Mouse (Mus musculus) liver, embryonic 13.5 days (tissue): ENCODE measurements at regions not wholly inside any gene's neighbourhood (a gene's known extent, or its start where the extent isn't known, plus 50 kb on each side); places are given as distances from the start of the nearest gene placed in this dataset.

Experiments used
- ATAC-seq: fragments of 200-750 bp; cut with Nextera tagmentation; 2 replicates; pipeline ENCODE4 v1.8.0; 2017; ENCODE audit warnings: low read depth, mild to moderate bottlenecking, moderate number of reproducible peaks, moderate library complexity
- DNase-seq: peaks from one replicate; pipeline ENCODE4 v3.0.0; 2022
- H3K27ac ChIP-seq: fragments of 300-500 bp; sonication (generic); 2 replicates; pipeline ENCODE4 v1.5.1; 2015; ENCODE audit warnings: moderate library complexity, mild to moderate bottlenecking, inconsistent platforms
- H3K27me3 ChIP-seq: fragments of 300-500 bp; sonication (generic); 2 replicates; pipeline ENCODE4 v1.6.1; 2015; ENCODE audit warnings: mild to moderate bottlenecking, inconsistent platforms
- H3K36me3 ChIP-seq: fragments of 300-500 bp; sonication (generic); 2 replicates; pipeline ENCODE4 v1.6.1; 2015; ENCODE audit warnings: mild to moderate bottlenecking, inconsistent platforms
- H3K4me1 ChIP-seq: fragments of 300-500 bp; sonication (generic); replicated peaks from 2 replicates; pipeline ENCODE4 v1.6.1; 2015; ENCODE audit warnings: inconsistent platforms
- H3K4me2 ChIP-seq: fragments of 300-500 bp; sonication (generic); 2 replicates; pipeline ENCODE4 v1.6.1; 2015; ENCODE audit warnings: inconsistent platforms, mild to moderate bottlenecking, moderate library complexity
- H3K4me3 ChIP-seq: fragments of 300-500 bp; sonication (generic); replicated peaks from 2 replicates; pipeline ENCODE4 v1.5.1; 2015; ENCODE audit warnings: mild to moderate bottlenecking, inconsistent platforms
- H3K9ac ChIP-seq: fragments of 300-500 bp; sonication (generic); 2 replicates; pipeline ENCODE4 v1.6.1; 2015; ENCODE audit warnings: mild to moderate bottlenecking, inconsistent platforms
- H3K9me3 ChIP-seq: fragments of 300-500 bp; sonication (generic); replicated peaks from 2 replicates; pipeline ENCODE4 v1.6.1; 2016; ENCODE audit warnings: inconsistent platforms
- WGBS: fragments of 180-500 bp; shearing (Covaris S2); methylation state at CpG from one replicate; pipeline ENCODE4 v1.1.7; 2015; ENCODE audit not compliant: insufficient replicate concordance; 5-methylcytosine and 5-hydroxymethylcytosine counted together

DNA sequence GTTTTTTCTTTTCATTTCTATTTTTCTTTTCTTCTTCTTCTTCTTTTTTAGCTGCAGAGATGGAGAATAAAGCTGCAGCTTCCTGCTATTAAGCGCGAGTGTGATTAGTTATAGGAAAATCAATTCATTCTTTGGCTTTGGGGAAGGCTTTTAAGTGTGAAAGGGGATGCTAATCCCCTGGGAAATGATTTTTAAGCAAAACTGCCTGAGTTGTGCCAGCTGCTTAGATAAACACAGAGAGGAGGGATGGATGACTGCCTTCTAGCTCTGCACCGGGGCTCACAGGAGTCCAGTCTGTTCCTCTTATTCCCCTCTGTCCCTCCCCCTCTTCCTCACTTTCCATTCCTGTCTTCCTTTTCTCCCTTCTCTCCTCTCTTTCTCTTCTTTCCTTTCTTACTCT lies 306.8 kb upstream of the Rbfox1 start:
- no peak overlapping the region for H3K4me2 ChIP-seq
- no peak for DNase-seq
- ATAC-seq: no peak
- H3K4me3 ChIP-seq: no peak overlapping the region
- no peaks in the 10 kb centered on the region for H3K27me3 ChIP-seq
- 68% methylated on average over 3 of the region's 3 CpGs for WGBS
- no peak overlapping the region for H3K27ac ChIP-seq
- H3K4me1 ChIP-seq: no peaks in the 10 kb centered on the region
- H3K9me3 ChIP-seq: no peaks in the 10 kb centered on the region
- no peak overlapping the region for H3K9ac ChIP-seq
- no peaks in the 10 kb centered on the region for H3K36me3 ChIP-seq

DNA sequence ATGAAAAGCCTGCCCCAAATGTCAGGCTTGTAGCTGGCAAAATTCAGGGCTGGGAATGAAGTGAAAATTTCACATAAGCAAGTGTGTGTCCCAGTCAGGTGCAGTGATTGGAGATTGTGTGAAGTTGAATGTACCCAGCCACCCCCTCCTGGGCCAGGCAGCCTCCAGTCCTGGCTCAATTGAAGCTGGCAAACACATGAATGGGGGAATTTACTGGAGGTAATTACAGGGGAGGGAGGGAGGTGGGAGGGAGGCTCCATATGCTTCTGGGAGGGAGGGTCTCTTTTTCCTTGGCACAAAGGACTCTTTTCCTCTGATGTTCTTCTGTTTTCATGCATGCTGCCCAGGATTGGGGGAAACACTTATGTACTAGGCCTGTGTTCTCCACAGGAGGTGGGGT lies 312.4 kb upstream of the Rbfox1 start:
- Histone ChIP-seq H3K27ac (no peak overlapping the region), H3K4me3 (no peak overlapping the region), H3K4me2 (no peak overlapping the region), H3K9ac (no peak overlapping the region), H3K4me1 (no peaks in the 10 kb centered on the region), H3K27me3 (no peaks in the 10 kb centered on the region), H3K9me3 (no peaks in the 10 kb centered on the region), H3K36me3 (no peaks in the 10 kb centered on the region)
- DNase-seq (no peak), ATAC-seq (no peak)

DNA sequence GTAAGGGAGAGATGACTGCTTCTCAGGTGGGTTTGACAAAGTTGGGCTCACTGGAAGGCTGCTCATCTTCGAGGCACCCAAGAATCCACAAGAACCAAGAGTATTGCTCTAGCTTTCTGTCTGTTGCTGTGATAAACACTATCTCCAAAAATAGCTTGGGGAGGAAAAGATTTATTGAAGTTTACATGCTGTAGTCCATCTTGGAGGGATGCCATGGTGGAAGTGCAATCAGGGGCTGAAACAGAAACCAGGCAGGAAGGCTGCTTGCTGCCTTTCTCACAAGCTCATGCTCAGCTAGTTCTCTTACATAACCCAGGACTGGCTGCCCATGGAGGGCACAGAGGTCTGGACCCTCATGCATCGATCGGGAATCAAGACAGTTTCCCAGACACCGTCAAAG lies 314.5 kb upstream of the Rbfox1 start:
- Histone ChIP-seq H3K36me3 (no peaks in the 10 kb centered on the region), H3K27ac (no peak overlapping the region), H3K9me3 (no peaks in the 10 kb centered on the region), H3K4me3 (no peak overlapping the region), H3K9ac (no peak overlapping the region), H3K4me1 (no peaks in the 10 kb centered on the region), H3K4me2 (no peak overlapping the region), H3K27me3 (no peaks in the 10 kb centered on the region)
- ATAC-seq (no peak), DNase-seq (no peak)
- 61% methylated on average over 4 of the region's 4 CpGs for WGBS

DNA sequence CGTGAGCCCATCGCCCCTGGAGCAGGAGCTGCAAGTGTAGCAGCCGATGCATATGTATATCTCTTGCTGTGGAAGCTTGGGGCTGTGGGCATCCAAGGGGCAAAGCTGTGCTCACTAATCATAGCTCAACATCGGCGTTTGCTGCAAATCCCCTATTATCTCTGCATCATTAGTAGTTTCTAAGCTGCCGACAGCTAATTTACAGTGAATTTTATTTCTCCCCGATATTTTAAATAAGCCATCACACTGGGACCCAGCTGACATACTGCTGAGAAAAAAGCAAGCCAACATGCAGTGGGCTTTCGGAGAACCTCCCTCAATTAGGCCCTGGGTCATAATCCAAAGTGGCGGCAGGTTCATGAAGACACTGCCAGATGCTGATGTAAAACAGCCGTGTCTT lies 313.3 kb upstream of the Eef2kmt start:
- ATAC-seq (no peak), DNase-seq (no peak)
- H3K9ac ChIP-seq: no peak overlapping the region
- H3K27ac ChIP-seq: no peak overlapping the region
- H3K27me3 ChIP-seq: no peaks in the 10 kb centered on the region
- 68% methylated on average over 10 of the region's 10 CpGs for WGBS
- H3K4me1 ChIP-seq: no peaks in the 10 kb centered on the region
- H3K4me2 ChIP-seq: no peak overlapping the region
- H3K4me3 ChIP-seq: no peak overlapping the region
- H3K36me3 ChIP-seq: no peaks in the 10 kb centered on the region
- no peaks in the 10 kb centered on the region for H3K9me3 ChIP-seq

DNA sequence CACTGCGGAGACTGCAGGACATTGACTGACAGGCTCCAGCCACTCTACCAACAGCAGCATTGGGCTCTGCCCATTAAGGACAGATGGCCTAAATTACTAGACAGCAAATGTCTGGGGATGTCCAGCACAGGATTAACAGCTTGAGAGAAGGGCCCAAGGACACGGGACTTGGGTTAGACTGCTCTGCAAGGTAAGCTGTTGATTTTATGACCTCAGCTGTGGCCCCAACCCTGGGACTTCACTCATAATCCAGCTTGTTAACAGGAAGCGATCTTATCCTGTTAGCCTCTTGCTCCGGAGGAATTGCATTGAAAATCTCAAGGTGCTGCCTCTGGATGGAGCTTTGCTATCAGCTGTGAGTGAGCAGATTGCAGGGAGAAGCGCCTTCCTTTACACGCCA lies 293.2 kb upstream of the Eef2kmt start:
- Histone ChIP-seq H3K4me1 (no peaks in the 10 kb centered on the region), H3K27ac (no peak overlapping the region), H3K9ac (no peak overlapping the region), H3K27me3 (no peaks in the 10 kb centered on the region), H3K9me3 (no peaks in the 10 kb centered on the region), H3K36me3 (no peaks in the 10 kb centered on the region), H3K4me2 (no peak overlapping the region), H3K4me3 (no peak overlapping the region)
- no peak for DNase-seq
- ATAC-seq: no peak
- WGBS: 53% methylated on average over 6 of the region's 6 CpGs

DNA sequence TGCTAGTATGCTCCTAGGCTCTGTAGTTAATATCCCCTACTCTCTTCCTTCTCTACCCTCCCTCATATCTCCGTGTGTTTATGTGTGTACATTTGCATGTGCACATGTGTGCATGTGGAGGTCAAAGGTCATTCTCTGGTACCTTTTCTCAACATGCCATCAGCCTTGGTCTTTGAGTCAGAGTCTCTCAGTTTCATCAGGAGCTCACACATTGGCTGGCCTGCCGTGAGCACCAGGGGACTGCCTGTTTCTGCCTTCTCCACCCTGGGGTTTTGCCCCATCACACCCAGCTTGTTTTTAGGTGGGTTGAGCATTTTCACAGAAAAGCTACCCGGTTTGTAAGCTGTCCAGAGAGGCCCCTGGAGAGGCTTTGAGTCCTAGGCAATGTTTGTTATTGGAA lies 292.8 kb upstream of the Eef2kmt start:
- H3K4me2 ChIP-seq: no peak overlapping the region
- no peaks in the 10 kb centered on the region for H3K27me3 ChIP-seq
- no peaks in the 10 kb centered on the region for H3K36me3 ChIP-seq
- H3K9me3 ChIP-seq: no peaks in the 10 kb centered on the region
- DNase-seq: no peak
- no peak overlapping the region for H3K9ac ChIP-seq
- WGBS: 37% methylated on average over 3 of the region's 3 CpGs
- no peaks in the 10 kb centered on the region for H3K4me1 ChIP-seq
- ATAC-seq: no peak
- no peak overlapping the region for H3K27ac ChIP-seq
- H3K4me3 ChIP-seq: no peak overlapping the region

DNA sequence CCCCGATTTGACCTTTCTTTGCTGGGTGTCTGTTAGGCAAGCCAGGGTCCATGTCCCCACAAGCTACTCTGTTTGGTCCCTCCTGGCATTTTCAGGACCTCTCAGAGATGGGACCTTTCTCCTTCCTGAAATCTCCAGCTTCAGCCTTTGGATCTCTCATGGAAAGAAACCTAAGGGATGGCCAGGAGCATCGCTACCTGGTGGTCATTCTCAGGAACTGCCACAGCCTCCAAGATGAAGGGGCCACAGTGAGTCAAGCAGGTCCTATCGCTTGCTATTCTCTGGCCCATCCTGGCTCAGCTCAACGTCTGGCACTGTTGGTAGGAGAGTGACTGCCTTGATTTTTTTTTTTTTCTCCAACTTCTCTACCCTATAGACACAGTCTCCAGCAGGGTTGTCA lies 291.0 kb upstream of the Eef2kmt start:
- no peaks in the 10 kb centered on the region for H3K27me3 ChIP-seq

DNA sequence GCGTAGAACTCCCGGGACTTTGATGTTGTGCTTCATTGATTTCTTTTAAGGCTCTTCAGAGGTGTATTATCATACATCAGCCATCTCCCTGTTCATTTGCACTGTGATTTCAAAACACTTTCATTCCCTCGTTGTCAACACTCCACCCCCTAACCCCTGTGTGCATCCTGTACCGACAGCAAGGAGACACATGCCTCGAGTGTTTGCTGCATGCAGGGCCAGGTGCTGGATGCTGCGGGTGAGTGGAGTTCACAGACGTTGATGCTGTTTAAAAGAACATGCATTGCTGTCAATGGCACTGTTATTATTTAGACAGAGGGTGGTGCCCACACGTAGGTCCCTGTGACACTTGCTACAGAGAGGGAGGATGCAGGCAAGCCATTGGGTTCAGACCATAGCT lies 290.0 kb upstream of the Eef2kmt start:
- 61% methylated on average over 8 of the region's 8 CpGs for WGBS
- no peak for ATAC-seq
- H3K4me1 ChIP-seq: no peaks in the 10 kb centered on the region

More for the DNA sequence above, 291.0 kb upstream of the Eef2kmt start:
- DNase-seq (no peak), ATAC-seq (no peak)
- no peaks in the 10 kb centered on the region for H3K9me3 ChIP-seq
- 34% methylated on average over 4 of the region's 4 CpGs for WGBS
- H3K4me1 ChIP-seq: no peaks in the 10 kb centered on the region
- H3K9ac ChIP-seq: no peak overlapping the region
- no peak overlapping the region for H3K4me3 ChIP-seq
- H3K36me3 ChIP-seq: no peaks in the 10 kb centered on the region
- H3K4me2 ChIP-seq: no peak overlapping the region
- H3K27ac ChIP-seq: no peak overlapping the region

DNA sequence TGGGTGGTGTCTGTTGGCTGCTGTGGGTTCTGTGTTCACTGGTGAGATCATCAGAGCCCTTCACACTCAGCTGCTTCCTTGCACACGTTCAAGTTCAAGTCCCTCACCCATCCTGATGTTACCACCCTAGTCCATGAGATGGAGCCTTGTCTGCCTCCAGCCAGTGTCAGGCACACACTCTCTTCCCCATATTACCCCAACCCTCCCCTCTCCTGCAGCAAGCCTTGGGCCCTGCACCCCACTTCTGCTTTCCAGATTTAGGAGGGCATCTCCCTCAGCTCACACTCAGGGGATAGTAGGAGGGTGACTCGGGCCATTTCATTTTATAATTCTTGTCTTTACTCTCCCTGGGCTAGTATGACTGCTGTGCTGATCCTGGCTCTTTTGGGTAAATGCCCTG lies 288.7 kb upstream of the Eef2kmt start:
- H3K27me3 ChIP-seq: no peaks in the 10 kb centered on the region
- H3K36me3 ChIP-seq: no peaks in the 10 kb centered on the region
- no peak overlapping the region for H3K27ac ChIP-seq
- no peak overlapping the region for H3K4me2 ChIP-seq
- DNase-seq: no peak
- ATAC-seq: no peak
- no peak overlapping the region for H3K4me3 ChIP-seq
- H3K4me1 ChIP-seq: no peaks in the 10 kb centered on the region
- no peaks in the 10 kb centered on the region for H3K9me3 ChIP-seq
- WGBS: 24% methylated on average over 2 of the region's 2 CpGs
- H3K9ac ChIP-seq: no peak overlapping the region

More for the DNA sequence above, 290.0 kb upstream of the Eef2kmt start:
- Histone ChIP-seq H3K36me3 (no peaks in the 10 kb centered on the region), H3K4me3 (no peak overlapping the region), H3K9me3 (no peaks in the 10 kb centered on the region), H3K27me3 (no peaks in the 10 kb centered on the region), H3K27ac (no peak overlapping the region), H3K4me2 (no peak overlapping the region), H3K9ac (no peak overlapping the region)
- DNase-seq: no peak

DNA sequence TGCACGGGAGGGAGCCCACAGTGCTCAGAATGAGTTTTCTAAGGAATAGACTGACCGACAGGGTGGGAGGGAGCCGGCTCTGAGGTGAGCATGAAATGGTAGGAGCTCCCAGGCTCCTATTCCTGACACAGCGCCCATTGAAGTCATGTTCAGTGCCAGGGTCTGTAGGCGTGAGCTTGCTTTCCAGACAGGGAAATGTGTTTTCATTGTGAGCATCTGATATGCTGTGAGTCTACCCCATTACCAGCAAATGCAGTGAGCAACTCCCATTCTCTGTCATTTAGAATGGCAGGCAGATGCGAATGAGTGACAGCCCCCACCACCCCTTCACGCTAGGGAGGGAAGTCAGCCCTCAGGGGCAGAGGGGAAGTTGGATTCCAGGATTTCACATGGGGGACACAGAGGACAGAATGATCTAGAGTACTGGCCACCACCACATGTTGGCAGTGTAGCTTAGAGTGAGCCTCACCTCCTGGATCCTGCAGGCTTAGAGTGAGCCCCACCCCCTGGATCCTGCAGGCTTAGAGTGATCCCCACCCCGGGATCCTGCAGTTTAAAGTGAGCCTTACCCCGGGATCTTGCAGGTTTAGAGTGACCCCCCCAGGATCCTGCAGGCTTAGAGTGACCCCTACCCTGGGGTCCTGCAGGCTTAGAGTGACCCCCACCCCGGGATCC lies 283.2 kb upstream of the Eef2kmt start:
- ATAC-seq (no peak), DNase-seq (no peak)
- H3K36me3 ChIP-seq: no peaks in the 10 kb centered on the region
- H3K4me2 ChIP-seq: no peak overlapping the region
- no peak overlapping the region for H3K27ac ChIP-seq
- WGBS: 43% methylated on average over 10 of the region's 10 CpGs
- no peaks in the 10 kb centered on the region for H3K9me3 ChIP-seq
- no peaks in the 10 kb centered on the region for H3K4me1 ChIP-seq
- no peak overlapping the region for H3K9ac ChIP-seq
- H3K27me3 ChIP-seq: no peaks in the 10 kb centered on the region
- no peak overlapping the region for H3K4me3 ChIP-seq

DNA sequence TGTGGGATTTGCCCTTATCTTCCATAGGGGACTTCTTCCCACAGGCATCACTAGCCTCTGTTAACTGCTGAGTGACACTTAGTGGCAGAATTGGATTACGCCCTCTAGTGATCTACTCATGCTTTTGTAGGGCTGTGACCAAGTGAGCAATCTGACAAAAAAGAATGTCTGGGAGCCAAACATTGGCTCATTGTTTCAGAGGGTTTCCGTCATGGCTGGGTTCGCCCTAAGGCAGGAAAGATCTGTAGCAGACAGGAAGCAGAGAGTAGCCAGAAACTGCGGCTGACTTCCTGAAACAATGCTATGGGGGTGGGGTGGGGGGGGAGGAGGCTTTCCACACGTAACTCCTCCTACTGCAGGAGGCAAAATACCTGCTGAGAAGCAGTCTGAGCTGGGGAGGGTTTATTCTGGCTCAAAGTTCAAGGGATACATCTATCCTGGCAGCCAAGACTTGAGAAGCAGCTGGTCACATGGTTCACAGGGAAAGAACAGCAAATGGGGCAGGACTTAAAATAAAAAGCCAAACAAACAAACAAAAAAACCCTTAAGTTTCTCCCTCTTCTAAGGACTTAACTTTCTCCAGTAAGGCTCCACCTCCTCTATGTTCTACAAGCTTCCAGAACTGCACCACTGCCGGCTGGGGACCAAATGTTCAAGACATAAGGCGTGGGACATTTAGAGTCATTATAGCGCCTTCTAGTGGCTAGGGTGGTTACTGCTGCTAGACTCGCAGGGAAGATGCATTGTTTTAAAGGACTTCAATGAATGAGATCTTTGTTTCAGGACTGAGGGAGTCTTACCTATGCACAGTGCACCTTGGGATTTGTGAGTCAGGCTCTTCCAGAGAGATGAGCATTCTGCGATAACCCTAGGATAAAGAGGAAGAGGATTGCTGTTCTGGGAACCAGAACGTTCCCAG lies 281.8 kb upstream of the Eef2kmt start:
- no peak overlapping the region for H3K4me3 ChIP-seq
- H3K9me3 ChIP-seq: no peaks in the 10 kb centered on the region
- H3K36me3 ChIP-seq: no peaks in the 10 kb centered on the region
- no peak overlapping the region for H3K27ac ChIP-seq
- no peaks in the 10 kb centered on the region for H3K27me3 ChIP-seq
- no peaks in the 10 kb centered on the region for H3K4me1 ChIP-seq
- H3K4me2 ChIP-seq: no peak overlapping the region
- DNase-seq: no peak
- 34% methylated on average over 11 of the region's 11 CpGs for WGBS
- ATAC-seq: no peak
- H3K9ac ChIP-seq: no peak overlapping the region

DNA sequence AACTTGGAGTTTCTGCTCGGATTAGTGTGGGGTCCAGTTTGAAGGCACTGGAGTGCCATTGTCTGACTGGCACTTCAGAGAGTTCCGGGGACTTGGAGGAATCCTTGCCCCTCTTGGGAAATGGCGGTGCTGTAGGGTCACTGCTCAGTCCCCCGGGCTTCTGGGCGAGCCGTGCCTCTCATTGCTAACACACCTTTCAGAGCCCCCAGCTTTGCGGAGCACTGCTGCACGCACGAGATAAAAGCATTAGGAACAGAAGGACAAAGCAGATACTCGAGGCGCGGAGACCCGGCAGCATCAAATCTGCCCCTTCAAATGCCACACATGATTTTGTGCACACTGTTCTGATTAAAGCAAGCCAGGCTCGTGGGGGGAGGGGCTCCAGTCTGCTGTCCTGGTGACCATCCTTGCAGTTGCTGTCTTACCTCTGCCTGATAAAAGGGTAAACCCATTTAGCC lies 280.8 kb upstream of the Eef2kmt start:
- ATAC-seq: no peak
- no peak overlapping the region for H3K4me2 ChIP-seq
- no peak for DNase-seq
- H3K9ac ChIP-seq: no peak overlapping the region
- no peaks in the 10 kb centered on the region for H3K36me3 ChIP-seq
- no peaks in the 10 kb centered on the region for H3K9me3 ChIP-seq
- no peak overlapping the region for H3K4me3 ChIP-seq
- no peaks in the 10 kb centered on the region for H3K4me1 ChIP-seq
- WGBS: 25% methylated on average over 14 of the region's 14 CpGs
- H3K27ac ChIP-seq: no peak overlapping the region
- H3K27me3 ChIP-seq: no peaks in the 10 kb centered on the region
